Mouse (Mus musculus): ENCODE measurements around the gene Muc1. TPM values are rescaled to one million over a fixed set of nuclear protein-coding genes. Genes with fewer than 3 reads are reported as not detected.

Gene Muc1
- polyA plus RNA-seq, 1 experiment from 2014 or later: 12.3 TPM

GRCm38 (mm10) chr3:89242331-89242895 lies 13.6 kb downstream of the Muc1 start:
- WGBS: 78% methylated on average over 9 of the region's 9 CpGs
- Histone ChIP-seq H3K4me3 (replicated peaks) (no peak overlapping the region), H3K4me2 (no peak overlapping the region), H3K9ac (no peak overlapping the region), H3K36me3 (peaks cover 6% of the 10 kb centered on the region), H3K27ac (no peak overlapping the region), H3K27me3 (0 out of 2 replicates have a peak, but pooled peaks cover 4% of the 10 kb centered on the region), H3K9me3 (replicated peaks) (no peaks in the 10 kb centered on the region), H3K4me1 (peaks cover 56% of the 10 kb centered on the region)
- no peak for ATAC-seq (replicated peaks; ENCODE audit: low FRiP score)

DNA sequence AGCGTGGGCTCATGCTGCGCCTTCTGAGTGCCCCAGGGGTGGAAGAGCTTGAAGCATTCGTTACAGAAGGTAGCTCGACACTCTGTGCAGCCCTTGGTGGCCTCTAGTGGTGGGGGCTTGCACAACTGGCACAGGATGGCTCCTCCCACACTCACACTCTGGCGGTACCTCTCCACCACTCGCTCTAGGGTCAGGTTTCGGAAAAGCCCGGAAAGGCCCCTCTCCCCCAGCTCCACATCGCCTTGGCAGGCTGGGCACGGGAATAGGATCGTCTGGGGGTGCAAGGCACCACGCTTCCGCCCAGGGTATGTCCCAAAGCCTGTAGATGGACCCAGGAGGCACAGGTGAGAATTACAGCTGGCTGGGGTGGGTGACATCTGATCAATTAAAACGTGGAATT lies 14.8 kb downstream of the Muc1 start:
- peak; percentile 40 for ATAC-seq (replicated peaks; ENCODE audit: low FRiP score)
- H3K36me3 ChIP-seq: peaks cover 13% of the 10 kb centered on the region
- WGBS: 12% methylated on average over 14 of the region's 14 CpGs
- peak overlapping the region; percentile 81 for H3K27ac ChIP-seq
- peak overlapping the region; percentile 82 for H3K4me2 ChIP-seq
- H3K4me1 ChIP-seq: peaks cover 57% of the 10 kb centered on the region
- H3K27me3 ChIP-seq: 0 out of 2 replicates have a peak, but pooled peaks cover 4% of the 10 kb centered on the region
- H3K9ac ChIP-seq: 0 out of 2 replicates have a peak overlapping the region, but pooled peaks have one; percentile 33
- peak overlapping the region; percentile 72 for H3K4me3 ChIP-seq (replicated peaks)
- no peaks in the 10 kb centered on the region for H3K9me3 ChIP-seq (replicated peaks)

DNA sequence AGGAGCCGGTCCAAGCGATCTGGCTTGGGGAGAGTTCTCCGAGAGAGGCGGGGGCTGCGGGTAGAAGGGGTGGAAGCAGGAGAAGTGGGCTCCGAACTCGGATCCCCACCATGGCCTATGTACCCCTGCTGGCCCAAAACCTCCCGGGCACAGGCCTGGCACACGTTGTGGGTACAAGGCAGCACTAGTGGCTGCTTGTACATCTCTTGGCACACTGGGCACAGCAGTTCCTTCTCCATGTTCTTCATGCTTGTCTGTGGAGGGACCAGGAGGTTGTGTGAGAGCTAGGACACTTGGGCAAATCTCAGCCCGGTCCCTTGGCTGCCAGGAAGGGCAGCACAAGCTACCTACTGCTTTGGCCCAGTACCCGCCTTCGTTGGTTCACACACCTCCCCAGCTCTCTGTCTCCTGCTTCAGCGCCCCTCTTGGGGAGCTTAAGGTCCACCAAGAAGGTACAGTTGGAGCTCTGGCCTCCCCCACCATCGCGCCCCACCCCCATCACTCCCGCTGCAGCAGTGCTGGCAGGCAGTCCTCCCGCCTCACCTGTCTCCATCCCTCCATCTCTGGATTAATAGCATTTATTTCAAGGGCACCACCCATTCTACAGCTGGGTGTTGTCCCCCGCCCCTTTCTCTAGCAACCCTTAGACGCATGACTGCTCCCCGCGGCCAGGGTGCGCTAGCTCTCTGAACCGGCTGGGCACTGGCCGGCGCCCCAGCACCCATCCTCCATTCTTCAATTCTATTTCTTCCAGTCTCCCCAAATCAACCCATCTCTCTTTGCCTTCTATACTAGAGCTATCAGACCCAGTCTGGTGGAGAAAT lies 15.5 kb downstream of the Muc1 start:
- H3K4me1 ChIP-seq: peaks cover 53% of the 10 kb centered on the region
- H3K9ac ChIP-seq: peak overlapping the region; percentile 42
- H3K27me3 ChIP-seq: 0 out of 2 replicates have a peak, but pooled peaks cover 4% of the 10 kb centered on the region
- 8% methylated on average over 25 of the region's 25 CpGs for WGBS
- peak overlapping the region; percentile 82 for H3K4me2 ChIP-seq
- ATAC-seq (replicated peaks; ENCODE audit: low FRiP score): peak; percentile 23; the same call in 1 of the 2 replicates
- peak overlapping the region; percentile 72 for H3K4me3 ChIP-seq (replicated peaks)
- peaks cover 21% of the 10 kb centered on the region for H3K36me3 ChIP-seq
- H3K27ac ChIP-seq: peak overlapping the region; percentile 81
- no peaks in the 10 kb centered on the region for H3K9me3 ChIP-seq (replicated peaks)

- peak overlapping the region; percentile 81 for H3K27ac ChIP-seq
- ATAC-seq (replicated peaks; ENCODE audit: low FRiP score): peak; percentile 24; the same call in 1 of the 2 replicates
Measured at GRCm38 (mm10) chr3:89244982-89245687, 16.3 kb downstream of the Muc1 start.

DNA sequence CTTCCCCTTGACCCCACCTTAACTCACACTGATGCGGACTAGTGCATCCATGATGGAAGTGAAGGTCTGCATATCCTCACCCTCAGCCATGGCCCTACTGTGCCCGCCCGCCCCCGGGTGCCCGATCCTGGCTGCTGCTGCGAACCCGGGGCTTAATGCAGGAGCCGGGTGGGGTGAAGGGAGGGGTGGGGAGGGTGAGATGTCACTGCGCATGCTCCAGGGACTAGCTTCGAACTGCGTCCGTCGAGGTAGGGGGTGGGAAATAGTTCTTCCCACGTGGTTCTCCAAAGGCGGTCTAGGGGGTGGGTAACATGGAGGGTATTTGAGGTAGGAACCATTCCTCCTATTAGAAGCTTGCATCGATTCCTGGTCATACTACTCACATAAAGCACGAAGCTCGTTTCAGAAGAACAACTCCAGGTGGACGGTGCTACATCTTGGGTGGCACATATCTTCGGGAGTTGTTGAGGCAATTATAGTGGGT lies 16.9 kb downstream of the Muc1 start, which contains the start of gene Krtcap2:
Gene Krtcap2, plus strand, starts transcription at position 279 of the 484 bp plus-strand sequence.
- 4% methylated on average over 20 of the region's 20 CpGs for WGBS
- Histone ChIP-seq H3K27ac (peak within 1 kb of the TSS; percentile 81), H3K4me3 (replicated peaks) (peak within 1 kb of the TSS; percentile 72), H3K9me3 (replicated peaks) (no peaks in the 10 kb centered on the region), H3K4me1 (peaks cover 58% of the 10 kb centered on the region), H3K9ac (peak within 1 kb of the TSS; percentile 74), H3K36me3 (peaks cover 27% of the 10 kb centered on the region), H3K4me2 (peak within 1 kb of the TSS; percentile 82), H3K27me3 (0 out of 2 replicates have a peak, but pooled peaks cover 4% of the 10 kb centered on the region)
- peak; percentile 22 for ATAC-seq (replicated peaks; ENCODE audit: low FRiP score)

More at GRCm38 (mm10) chr3:89244982-89245687, 16.3 kb downstream of the Muc1 start:
- Histone ChIP-seq H3K9ac (peak overlapping the region; percentile 42), H3K4me2 (peak overlapping the region; percentile 82), H3K4me1 (peaks cover 53% of the 10 kb centered on the region), H3K4me3 (replicated peaks) (peak overlapping the region; percentile 72), H3K9me3 (replicated peaks) (no peaks in the 10 kb centered on the region), H3K27me3 (0 out of 2 replicates have a peak, but pooled peaks cover 4% of the 10 kb centered on the region), H3K36me3 (peaks cover 27% of the 10 kb centered on the region)
- WGBS: under 1% methylated on average over 26 of the region's 26 CpGs

DNA sequence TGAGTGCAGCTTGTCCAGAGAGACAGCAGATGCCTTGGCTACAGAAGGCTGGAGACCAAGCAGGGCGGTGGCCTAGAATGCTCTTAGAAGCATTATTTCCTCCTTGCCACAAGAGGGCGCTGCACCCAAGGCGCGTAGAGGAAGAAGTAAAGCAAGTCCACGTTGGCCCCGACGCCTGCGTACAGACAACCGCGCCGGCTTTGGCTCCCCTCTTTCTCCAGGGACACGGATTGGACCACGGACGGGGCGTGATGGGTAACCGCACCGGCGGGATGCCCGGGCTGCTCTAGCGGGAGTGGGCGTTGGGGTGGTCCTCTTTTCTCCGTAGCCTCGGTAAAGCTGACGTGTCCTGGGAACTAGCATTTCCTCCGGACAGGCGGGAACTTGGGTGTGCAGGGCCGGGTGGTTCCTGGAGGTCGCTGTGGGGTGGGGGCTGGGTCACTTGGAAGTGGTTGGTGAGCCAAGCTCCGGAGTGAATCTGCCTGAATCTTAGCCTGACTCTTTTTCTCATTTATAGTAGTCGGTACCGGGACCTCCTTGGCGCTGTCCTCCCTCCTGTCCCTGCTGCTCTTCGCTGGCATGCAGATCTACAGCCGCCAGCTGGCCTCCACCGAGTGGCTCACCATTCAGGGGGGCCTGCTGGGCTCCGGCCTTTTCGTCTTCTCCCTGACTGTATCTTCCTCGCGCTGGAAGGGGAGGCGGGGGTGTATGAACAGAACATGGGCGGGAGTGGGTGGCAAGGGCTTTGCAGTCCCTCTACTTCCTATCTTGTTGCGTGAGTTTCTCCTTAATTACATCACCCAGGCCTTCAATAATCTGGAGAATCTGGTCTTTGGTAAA lies 17.6 kb downstream of the Muc1 start, which contains the start of gene Trim46:
Gene Trim46, minus strand, starts transcription at position 49 of the 840 bp plus-strand sequence.
- H3K9me3 ChIP-seq (replicated peaks): no peaks in the 10 kb centered on the region
- H3K36me3 ChIP-seq: peaks cover 27% of the 10 kb centered on the region
- H3K4me1 ChIP-seq: peaks cover 66% of the 10 kb centered on the region
- H3K4me3 ChIP-seq (replicated peaks): peak within 1 kb of the TSS; percentile 72
- ATAC-seq (replicated peaks; ENCODE audit: low FRiP score): peak; percentile 55
- H3K27ac ChIP-seq: peak within 1 kb of the TSS; percentile 81
- H3K27me3 ChIP-seq: 0 out of 2 replicates have a peak, but pooled peaks cover 4% of the 10 kb centered on the region
- H3K9ac ChIP-seq: peak within 1 kb of the TSS; percentile 74
- WGBS: under 1% methylated on average over 41 of the region's 42 CpGs
- peak within 1 kb of the TSS; percentile 82 for H3K4me2 ChIP-seq

DNA sequence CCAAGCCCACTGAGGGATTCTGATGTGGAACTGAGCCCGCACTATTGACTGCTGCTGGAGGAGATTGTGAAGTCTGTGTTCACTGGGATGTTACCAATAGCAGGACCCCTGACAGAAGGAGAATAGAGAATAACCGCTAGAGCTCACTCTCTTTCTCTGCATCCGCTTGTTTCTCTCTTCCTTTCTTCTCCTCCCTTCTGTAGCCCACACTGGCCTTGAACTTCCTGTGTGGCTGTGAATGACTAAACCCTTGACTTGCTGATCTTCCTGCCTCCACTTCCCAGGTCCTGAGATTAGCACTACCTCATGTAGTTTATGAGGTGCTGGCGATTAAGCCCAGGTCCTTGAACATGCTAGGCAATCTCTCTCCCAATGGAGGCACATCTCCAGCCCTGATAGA lies 18.6 kb downstream of the Muc1 start:
- H3K36me3 ChIP-seq: peaks cover 23% of the 10 kb centered on the region
- 0 out of 2 replicates have a peak overlapping the region, but pooled peaks have one; percentile 74 for H3K9ac ChIP-seq
- WGBS: 81% methylated on average over 4 of the region's 4 CpGs
- ATAC-seq (replicated peaks; ENCODE audit: low FRiP score): no peak
- H3K9me3 ChIP-seq (replicated peaks): no peaks in the 10 kb centered on the region
- no peak overlapping the region for H3K27ac ChIP-seq
- H3K4me3 ChIP-seq (replicated peaks): peak overlapping the region; percentile 72
- H3K27me3 ChIP-seq: 0 out of 2 replicates have a peak, but pooled peaks cover 9% of the 10 kb centered on the region
- H3K4me2 ChIP-seq: peak overlapping the region; percentile 82
- peaks cover 72% of the 10 kb centered on the region for H3K4me1 ChIP-seq

- Histone ChIP-seq H3K27ac (peak overlapping the region; percentile 68), H3K9ac (no peak overlapping the region), H3K4me2 (peak overlapping the region; percentile 54), H3K27me3 (0 out of 2 replicates have a peak, but pooled peaks cover 4% of the 10 kb centered on the region), H3K4me1 (peaks cover 43% of the 10 kb centered on the region), H3K4me3 (replicated peaks) (no peak overlapping the region), H3K9me3 (replicated peaks) (no peaks in the 10 kb centered on the region), H3K36me3 (peaks cover 23% of the 10 kb centered on the region)
- 15% methylated on average over 7 of the region's 7 CpGs for WGBS
- 0 out of 2 replicates have a peak, but pooled peaks have one; percentile 13 for ATAC-seq (replicated peaks; ENCODE audit: low FRiP score)
Measured at GRCm38 (mm10) chr3:89250435-89251040, 21.7 kb downstream of the Muc1 start.

DNA sequence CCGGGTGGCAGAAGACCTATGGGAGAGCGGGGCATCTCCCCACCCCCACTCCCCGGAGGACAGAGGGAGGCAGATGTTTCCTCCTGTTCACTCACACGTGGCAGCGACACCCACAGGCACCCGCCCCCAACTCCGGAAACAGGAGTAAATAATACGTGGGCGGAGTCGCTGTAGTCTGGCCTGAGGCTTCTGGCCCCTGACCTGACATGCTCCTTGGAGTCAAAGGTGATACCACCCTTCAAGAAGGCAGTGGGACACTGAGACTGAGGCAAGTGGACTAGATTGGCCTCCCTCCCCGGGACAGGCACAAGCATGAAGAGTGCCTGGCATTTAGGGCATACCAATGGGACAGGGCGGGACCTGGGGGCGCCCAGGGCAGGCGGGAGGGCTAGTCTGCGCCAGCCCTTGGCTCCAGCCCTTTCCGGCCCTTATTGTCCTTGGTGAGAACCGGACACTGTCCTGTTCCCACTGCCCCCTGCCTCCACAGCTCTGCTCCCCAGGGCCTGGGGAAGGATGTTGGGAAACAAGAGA lies 22.6 kb downstream of the Muc1 start:
- 0 out of 2 replicates have a peak overlapping the region, but pooled peaks have one; percentile 4 for H3K9ac ChIP-seq
- peak; percentile 60 for ATAC-seq (replicated peaks; ENCODE audit: low FRiP score)

DNA sequence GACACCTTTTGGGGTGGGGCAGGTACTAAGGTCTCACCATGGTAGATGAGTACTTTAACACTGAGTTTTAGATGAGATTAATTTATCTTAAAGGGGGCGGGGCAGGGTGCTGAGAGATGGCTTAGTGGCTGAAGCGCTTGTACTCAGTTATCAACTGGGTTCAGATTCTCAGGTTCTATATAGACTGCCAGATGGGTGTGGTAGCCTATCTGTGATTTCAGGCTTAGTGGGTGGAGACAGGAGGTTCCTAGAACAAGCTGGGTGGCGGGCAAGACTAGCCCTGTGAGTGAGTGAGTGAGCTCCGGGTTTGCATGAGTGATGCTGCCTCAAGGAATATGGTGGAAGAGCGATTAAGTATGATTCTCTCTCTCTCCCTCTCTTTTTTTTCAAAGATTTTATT lies 26.1 kb downstream of the Muc1 start:
- no peak overlapping the region for H3K4me2 ChIP-seq
- peaks cover 22% of the 10 kb centered on the region for H3K4me1 ChIP-seq
- no peak for ATAC-seq (replicated peaks; ENCODE audit: low FRiP score)
- no peaks in the 10 kb centered on the region for H3K9me3 ChIP-seq (replicated peaks)
- peaks cover 11% of the 10 kb centered on the region; the same call in 1 of the 2 replicates for H3K27me3 ChIP-seq
- 94% methylated on average over 5 of the region's 5 CpGs for WGBS
- no peak overlapping the region for H3K4me3 ChIP-seq (replicated peaks)
- H3K36me3 ChIP-seq: no peaks in the 10 kb centered on the region
- no peak overlapping the region for H3K9ac ChIP-seq
- H3K27ac ChIP-seq: no peak overlapping the region

More for the DNA sequence above, 22.6 kb downstream of the Muc1 start:
- Histone ChIP-seq H3K4me3 (replicated peaks) (peak overlapping the region; percentile 21), H3K4me2 (peak overlapping the region; percentile 54), H3K9me3 (replicated peaks) (no peaks in the 10 kb centered on the region), H3K4me1 (peaks cover 37% of the 10 kb centered on the region), H3K27me3 (0 out of 2 replicates have a peak, but pooled peaks cover 4% of the 10 kb centered on the region), H3K27ac (peak overlapping the region; percentile 68), H3K36me3 (peaks cover 23% of the 10 kb centered on the region)
- 1% methylated on average over 17 of the region's 17 CpGs for WGBS
